Mouse (Mus musculus) G1E (cell line): ENCODE measurements around the gene Rnf185. TPM values are rescaled to one million over a fixed set of nuclear protein-coding genes. Genes with fewer than 3 reads are reported as not detected.

ENCODE experiments used
- ATAC-seq: 2 replicates; pipeline ENCODE4 v1.8.0; 2016; ENCODE audit warnings: mild to moderate bottlenecking; ENCODE audit not compliant: insufficient number of reproducible peaks, poor library complexity, low FRiP score, severe bottlenecking; ENCODE audit errors: extremely low read depth
- DNase-seq: peaks from one replicate; pipeline ENCODE4 v3.0.0; 2012; ENCODE audit warnings: low spot score
- H3K27me3 ChIP-seq: 2 replicates; pipeline ENCODE4 v1.6.1; 2012; ENCODE audit warnings: mild to moderate bottlenecking, low read length, inconsistent platforms; ENCODE audit not compliant: insufficient read depth
- H3K36me3 ChIP-seq: replicated peaks from 2 replicates; pipeline ENCODE3; 2012; ENCODE audit warnings: mild to moderate bottlenecking, inconsistent platforms
- H3K4me1 ChIP-seq: 2 replicates; pipeline ENCODE4 v1.6.1; 2012; ENCODE audit warnings: low read depth, low read length, inconsistent platforms, mixed read lengths; ENCODE audit not compliant: insufficient read depth
- H3K4me3 ChIP-seq: 2 replicates; pipeline ENCODE4 v1.5.1; 2012; ENCODE audit warnings: low read depth, mild to moderate bottlenecking, inconsistent platforms, low read length, moderate library complexity, mixed read lengths
- H3K9me3 ChIP-seq: replicated peaks from 2 replicates; pipeline ENCODE4 v1.6.1; 2012; ENCODE audit warnings: inconsistent platforms
- CTCF ChIP-seq: IDR thresholded peaks from 2 replicates; pipeline ENCODE4 v1.5.1; 2012; ENCODE audit warnings: low read depth, low read length, inconsistent platforms, mixed read lengths
- GATA1 ChIP-seq: IDR thresholded peaks from 2 replicates; pipeline ENCODE4 v1.6.1; 2012; ENCODE audit warnings: borderline replicate concordance, low read length, inconsistent platforms, mixed read lengths
- GATA2 ChIP-seq: IDR thresholded peaks from 2 replicates; pipeline ENCODE4 v1.6.1; 2012; ENCODE audit warnings: low read depth, low read length, inconsistent platforms, borderline replicate concordance
- POLR2AphosphoS5 ChIP-seq: IDR thresholded peaks from 2 replicates; pipeline ENCODE4 v1.6.1; 2012; ENCODE audit warnings: low read depth, low read length, inconsistent platforms; ENCODE audit not compliant: insufficient replicate concordance
- TAL1 ChIP-seq: conservative IDR thresholded peaks from 2 replicates; pipeline ENCODE4 v1.6.1; 2012; ENCODE audit warnings: low read depth, low read length, inconsistent platforms, mixed read lengths
- polyA plus RNA-seq: library from polyadenylated mRNA; stranded (reverse); fragments of >175 nt; gene quantifications from 2 replicates; pipeline ENCODE4 v1.2.3, GENCODE M21; 2012
- total RNA-seq, 2 experiments: library from RNA; stranded (forward) in 1 of 2; stranded (reverse) in 1 of 2; fragments of 200-1000 nt in 1 of 2; fragments of >200 nt in 1 of 2; fragmentation: Nextera tagmentation in 1 of 2; gene quantifications; 2 replicates each; pipeline ENCODE4 v1.2.3; 2014 to 2017

The Rnf185 gene
- total and polyA plus RNA-seq, 3 experiments = 2.7 to 17.4 (median 13.4) TPM

- Histone ChIP-seq H3K27me3 (peaks cover 24% of the 10 kb centered on the region; the same call in 1 of the 2 replicates), H3K4me1 (no peaks in the 10 kb centered on the region), H3K4me3 (no peak within 1 kb of the TSS), H3K9me3 (no peaks in the 10 kb centered on the region), H3K36me3 (no peaks in the 10 kb centered on the region)
- DNase-seq = no peak
- TF ChIP-seq TAL1 (no peak), CTCF (no peak), GATA1 (no peak), POLR2AphosphoS5 (no peak), GATA2 (no peak)
- no peak for ATAC-seq
Observed at GRCm38 (mm10) chr11:3487952-3488570, 35.9 kb upstream of the Rnf185 start, which contains the start of gene Pla2g3. Gene Pla2g3, plus strand, starts transcription at chr11:3488284.

- H3K27me3 ChIP-seq = peaks cover 14% of the 10 kb centered on the region; the same call in 1 of the 2 replicates
- no peaks in the 10 kb centered on the region for H3K36me3 ChIP-seq
- no peak overlapping the region for H3K4me3 ChIP-seq
- TF ChIP-seq GATA2 = no peak
- H3K4me1 ChIP-seq = no peaks in the 10 kb centered on the region
- DNase-seq = no peak
- ATAC-seq = no peak
- no peaks in the 10 kb centered on the region for H3K9me3 ChIP-seq
Observed at GRCm38 (mm10) chr11:3486349-3486748, 34.2 kb upstream of the Rnf185 start.

- no peak for TF ChIP-seq POLR2AphosphoS5
- no peak for TF ChIP-seq GATA2
- TF ChIP-seq TAL1 = no peak
- no peak for TF ChIP-seq CTCF
- TF ChIP-seq GATA1 = no peak
- Histone ChIP-seq H3K27me3 (peaks cover 8% of the 10 kb centered on the region; the same call in 1 of the 2 replicates), H3K9me3 (no peaks in the 10 kb centered on the region), H3K4me1 (no peaks in the 10 kb centered on the region), H3K4me3 (no peak overlapping the region), H3K36me3 (no peaks in the 10 kb centered on the region)
- DNase-seq (no peak), ATAC-seq (no peak)
Observed at GRCm38 (mm10) chr11:3483980-3484642, 31.9 kb upstream of the Rnf185 start.

GRCm38 (mm10) chr11:3475489-3475888, 23.3 kb upstream of the Rnf185 start:
- no peaks in the 10 kb centered on the region for H3K4me1 ChIP-seq

GRCm38 (mm10) chr11:3474480-3475115, 22.4 kb upstream of the Rnf185 start:
- ATAC-seq = no peak
- DNase-seq = no peak
- TF ChIP-seq POLR2AphosphoS5 (no peak), GATA1 (no peak), GATA2 (no peak), TAL1 (no peak), CTCF (0 out of 2 replicates have a peak, but pooled peaks have one; percentile 7)
- peaks cover 16% of the 10 kb centered on the region for H3K27me3 ChIP-seq
- no peaks in the 10 kb centered on the region for H3K36me3 ChIP-seq
- no peak overlapping the region for H3K4me3 ChIP-seq
- no peaks in the 10 kb centered on the region for H3K9me3 ChIP-seq
- no peaks in the 10 kb centered on the region for H3K4me1 ChIP-seq

More at GRCm38 (mm10) chr11:3475489-3475888, 23.3 kb upstream of the Rnf185 start:
- TF ChIP-seq GATA2 = no peak
- no peak for TF ChIP-seq POLR2AphosphoS5
- TF ChIP-seq GATA1 = no peak
- TF ChIP-seq TAL1 = no peak
- TF ChIP-seq CTCF = no peak
- DNase-seq (no peak), ATAC-seq (no peak)
- H3K27me3 ChIP-seq = peaks cover 14% of the 10 kb centered on the region
- no peak overlapping the region for H3K4me3 ChIP-seq
- no peaks in the 10 kb centered on the region for H3K36me3 ChIP-seq
- no peaks in the 10 kb centered on the region for H3K9me3 ChIP-seq

- DNase-seq (peak; percentile 52), ATAC-seq (0 out of 2 replicates have a peak, but pooled peaks have one; percentile 28)
- peaks cover 16% of the 10 kb centered on the region for H3K27me3 ChIP-seq
- no peaks in the 10 kb centered on the region for H3K9me3 ChIP-seq
- TF ChIP-seq GATA2 (no peak), CTCF (peak; percentile 62; the same call in 1 of the 2 replicates)
- no peaks in the 10 kb centered on the region for H3K4me1 ChIP-seq
- H3K36me3 ChIP-seq = no peaks in the 10 kb centered on the region
- no peak overlapping the region for H3K4me3 ChIP-seq
Observed at GRCm38 (mm10) chr11:3472484-3472883, 20.3 kb upstream of the Rnf185 start.
